Mouse (Mus musculus): ENCODE data around the gene Sowahc.

DNA sequence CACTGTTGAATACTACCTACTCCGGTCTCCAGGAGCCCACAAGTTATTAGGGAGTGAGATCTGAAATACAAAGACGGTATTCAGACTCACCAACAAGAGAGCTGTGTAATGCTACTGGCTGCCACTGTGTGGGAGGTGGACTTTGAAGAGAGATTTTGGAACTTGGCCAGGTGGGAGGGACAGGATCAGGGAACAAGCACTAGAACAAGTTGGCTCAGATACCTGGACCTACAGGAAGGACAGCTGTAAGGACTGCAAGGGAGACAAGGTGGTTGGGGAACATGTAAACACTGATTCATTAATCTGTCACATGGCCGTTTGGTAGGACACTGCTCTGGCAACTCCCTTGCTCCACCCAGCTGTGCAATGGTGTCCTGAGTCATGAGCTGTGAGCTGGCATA, 19.4 kb downstream of the Sowahc start:
- TF ChIP-seq GATA1 (IDR thresholded peaks at IDR 0.05; ENCODE audit: borderline replicate concordance, low read length) (no peak), FLI1 (IDR thresholded peaks at IDR 0.05; ENCODE audit: low read length) (no peak)

All from megakaryocyte, embryonic 14.5 days (primary cell).